In genomic region chr10:80032799-80033480, GRCm38 (mm10) we compare ENCODE assay signal across 8 mouse cellular contexts. TPM values are rescaled to one million over a fixed set of nuclear protein-coding genes. Genes with fewer than 3 reads are reported as not detected.
DNase-seq lines count a peak whose midpoint lies in the region; ATAC-seq lines count a peak whose summit lies in the region.

No protein-coding gene starts in this region.

- peaks cover 29% of the 10 kb centered on the region for H3K79me2 ChIP-seq in macrophage (ENCODE audit: inconsistent target)

- DNase-seq in cerebellum, adult 9-11 months: peak; percentile 44
- DNase-seq in cerebellum, adult 9-10 months: no peak
- DNase-seq in CD8-positive naive resting alpha-beta T cell, adult 2 months (ENCODE audit: low read depth in 2 of 2, low spot score in 2 of 2): peak; percentile 48 to 66
- DNase-seq in thymus, postnatal 10 days (ENCODE audit: low spot score in 2 of 2): no peak
- no peak for DNase-seq in gastrocnemius, adult 18-20 months (ENCODE audit: low spot score)

- H3K4me2 ChIP-seq in embryonic facial prominence, embryonic 15.5 days (replicated peaks): no peak overlapping the region
- H3K4me2 ChIP-seq in kidney, embryonic 16.5 days (replicated peaks; ENCODE audit: low read depth, low read length): no peak overlapping the region

- H3K9me3 ChIP-seq in embryonic facial prominence, embryonic 15.5 days (replicated peaks): no peaks in the 10 kb centered on the region
- no peaks in the 10 kb centered on the region for H3K9me3 ChIP-seq in kidney, embryonic 16.5 days (ENCODE audit: low read length)

- H3K27me3 ChIP-seq in embryonic facial prominence, embryonic 15.5 days: no peaks in the 10 kb centered on the region
- no peaks in the 10 kb centered on the region for H3K27me3 ChIP-seq in kidney, embryonic 16.5 days (ENCODE audit: insufficient read depth, low read length)

- peaks cover 35% of the 10 kb centered on the region for H3K36me3 ChIP-seq in embryonic facial prominence, embryonic 15.5 days
- H3K36me3 ChIP-seq in kidney, embryonic 16.5 days (ENCODE audit: insufficient read depth, low read length): peaks cover 35% of the 10 kb centered on the region
- peaks cover 67% of the 10 kb centered on the region for H3K36me3 ChIP-seq in macrophage (ENCODE audit: inconsistent target)

- H3K4me1 ChIP-seq in embryonic facial prominence, embryonic 15.5 days: peaks cover 26% of the 10 kb centered on the region
- H3K4me1 ChIP-seq in kidney, embryonic 16.5 days (ENCODE audit: insufficient read depth, low read length): peaks cover 24% of the 10 kb centered on the region

- H3K4me3 ChIP-seq in embryonic facial prominence, embryonic 15.5 days (replicated peaks): no peak overlapping the region
- H3K4me3 ChIP-seq in kidney, embryonic 16.5 days (ENCODE audit: low read length): no peak overlapping the region
- H3K4me3 ChIP-seq in macrophage (ENCODE audit: inconsistent target): no peak overlapping the region

- WGBS in embryonic facial prominence, embryonic 15.5 days: 56% methylated on average over 5 of the region's 5 CpGs
- WGBS in kidney, embryonic 16.5 days: 43% methylated on average over 5 of the region's 5 CpGs
- WGBS in macrophage (ENCODE audit: missing documents): 13% methylated on average over 5 of the region's 5 CpGs

- peak overlapping the region; percentile 40 for H3K27ac ChIP-seq in embryonic facial prominence, embryonic 15.5 days (replicated peaks)
- peak overlapping the region; percentile 14; the same call in 1 of the 2 replicates for H3K27ac ChIP-seq in kidney, embryonic 16.5 days (ENCODE audit: low read length)
- peak overlapping the region; percentile 89 for H3K27ac ChIP-seq in macrophage

- no peak for ATAC-seq in embryonic facial prominence, embryonic 15.5 days (ENCODE audit: insufficient number of reproducible peaks, low FRiP score, low TSS enrichment, low read depth)
- ATAC-seq in kidney, embryonic 16.5 days (ENCODE audit: low FRiP score, low TSS enrichment): no peak

- no peak overlapping the region for H3K9ac ChIP-seq in embryonic facial prominence, embryonic 15.5 days
- H3K9ac ChIP-seq in kidney, embryonic 16.5 days (replicated peaks; ENCODE audit: low read length): 0 out of 2 replicates have a peak overlapping the region, but pooled peaks have one; percentile 4

RNA-seq across cellular contexts. Expression of gene Polr2e, which starts 6.7 kb away (rescaled TPM):
- 218 and 221 TPM in 2 replicates for polyA plus RNA-seq in embryonic facial prominence, embryonic 15.5 days (2015; fragmentation: Nextera tagmentation; extraction: Ambion mirVana)
- 242 and 248 TPM in 2 replicates for polyA plus RNA-seq in kidney, embryonic 16.5 days (2015; fragmentation: Nextera tagmentation; extraction: Ambion mirVana)
- 10 to 100 TPM in 15 of 26 experiments, 1 to 10 TPM in 11; 2.7 to 32.6 (median 15.8) TPM for total RNA-seq in macrophage (2018; cell fraction: chromatin; rRNA removed)
- total RNA-seq in macrophage (2018; cell fraction: cytosol; rRNA removed): 10 to 100 TPM; 24.1 to 50.6 (median 34.6) TPM
- 10 to 100 TPM in 17 of 26 experiments, 1 to 10 TPM in 9; 5.7 to 31.9 (median 11.6) TPM for total RNA-seq in macrophage (2018; cell fraction: nucleus; rRNA removed)
- 51.6 to 65.8 TPM (median 54.3 TPM) in 3 replicates for polyA plus RNA-seq in macrophage (2018)
- 10 to 100 TPM; 44.3 to 46.2 TPM for total RNA-seq in gastrocnemius, adult 18-20 months (2021)

RNA-seq across cellular contexts. Expression of gene Gpx4, which starts 14.0 kb away (rescaled TPM):
- 503 and 528 TPM in 2 replicates for polyA plus RNA-seq in embryonic facial prominence, embryonic 15.5 days (2015; fragmentation: Nextera tagmentation; extraction: Ambion mirVana)
- polyA plus RNA-seq in kidney, embryonic 16.5 days (2015; fragmentation: Nextera tagmentation; extraction: Ambion mirVana): 617 and 706 TPM in 2 replicates
- 100 to 1,000 TPM in 8 of 26 experiments, 10 to 100 TPM in 18; 25.2 to 137 (median 85.2) TPM for total RNA-seq in macrophage (2018; cell fraction: chromatin; rRNA removed)
- 100 to 1,000 TPM; 389 to 647 (median 497) TPM for total RNA-seq in macrophage (2018; cell fraction: cytosol; rRNA removed)
- total RNA-seq in macrophage (2018; cell fraction: nucleus; rRNA removed): 100 to 1,000 TPM in 20 of 26 experiments, 10 to 100 TPM in 6; 53.9 to 194 (median 123) TPM
- polyA plus RNA-seq in macrophage (2018): 427 to 512 TPM (median 481 TPM) in 3 replicates
- 100 to 1,000 TPM; 631 to 739 TPM for total RNA-seq in gastrocnemius, adult 18-20 months (2021)

RNA-seq across cellular contexts. Expression of gene Arhgap45, which starts 16.5 kb away (rescaled TPM):
- polyA plus RNA-seq in embryonic facial prominence, embryonic 15.5 days (2015; fragmentation: Nextera tagmentation; extraction: Ambion mirVana): 5.1 and 6.2 TPM in 2 replicates
- polyA plus RNA-seq in kidney, embryonic 16.5 days (2015; fragmentation: Nextera tagmentation; extraction: Ambion mirVana): 10.5 and 11.3 TPM in 2 replicates
- total RNA-seq in macrophage (2018; cell fraction: chromatin; rRNA removed): 100 to 1,000 TPM in 23 of 26 experiments, 10 to 100 TPM in 3; 60.1 to 650 (median 256) TPM
- total RNA-seq in macrophage (2018; cell fraction: cytosol; rRNA removed): 100 to 1,000 TPM in 7 of 26 experiments, 10 to 100 TPM in 19; 38.3 to 135 (median 73.0) TPM
- 100 to 1,000 TPM in 19 of 26 experiments, 10 to 100 TPM in 7; 53.9 to 429 (median 152) TPM for total RNA-seq in macrophage (2018; cell fraction: nucleus; rRNA removed)
- polyA plus RNA-seq in macrophage (2018): 56.2 to 124 TPM (median 74.2 TPM) in 3 replicates
- total RNA-seq in gastrocnemius, adult 18-20 months (2021): 1 to 10 TPM in 1 of 2 experiments, under 1 TPM in 1; 0.75 to 1.3 TPM

RNA-seq across cellular contexts. Expression of gene Abca7, which starts 36.6 kb away (rescaled TPM):
- 3.7 and 4.0 TPM in 2 replicates for polyA plus RNA-seq in embryonic facial prominence, embryonic 15.5 days (2015; fragmentation: Nextera tagmentation; extraction: Ambion mirVana)
- 4.2 and 4.4 TPM in 2 replicates for polyA plus RNA-seq in kidney, embryonic 16.5 days (2015; fragmentation: Nextera tagmentation; extraction: Ambion mirVana)
- 10 to 100 TPM; 13.8 to 55.3 (median 40.0) TPM for total RNA-seq in macrophage (2018; cell fraction: chromatin; rRNA removed)
- total RNA-seq in macrophage (2018; cell fraction: cytosol; rRNA removed): 1 to 10 TPM; 2.5 to 9.0 (median 5.6) TPM
- 10 to 100 TPM in 25 of 26 experiments, 1 to 10 TPM in 1; 8.8 to 34.3 (median 23.0) TPM for total RNA-seq in macrophage (2018; cell fraction: nucleus; rRNA removed)
- 3.3 to 10.6 TPM (median 4.0 TPM) in 3 replicates for polyA plus RNA-seq in macrophage (2018)
- 1 to 10 TPM; 6.6 to 7.6 TPM for total RNA-seq in gastrocnemius, adult 18-20 months (2021)

RNA-seq across cellular contexts. Expression of gene Cnn2, which starts 44.6 kb away (rescaled TPM):
- 288 and 296 TPM in 2 replicates for polyA plus RNA-seq in embryonic facial prominence, embryonic 15.5 days (2015; fragmentation: Nextera tagmentation; extraction: Ambion mirVana)
- 309 and 332 TPM in 2 replicates for polyA plus RNA-seq in kidney, embryonic 16.5 days (2015; fragmentation: Nextera tagmentation; extraction: Ambion mirVana)
- 10 to 100 TPM in 1 of 26 experiments, 1 to 10 TPM in 15, under 1 TPM in 10; 0.44 to 23.6 (median 1.4) TPM for total RNA-seq in macrophage (2018; cell fraction: chromatin; rRNA removed)
- total RNA-seq in macrophage (2018; cell fraction: cytosol; rRNA removed): 1 to 10 TPM; 2.0 to 8.6 (median 4.4) TPM
- total RNA-seq in macrophage (2018; cell fraction: nucleus; rRNA removed): 1 to 10 TPM in 24 of 26 experiments, under 1 TPM in 2; 0.29 to 5.9 (median 2.2) TPM
- 4.0 to 9.8 TPM (median 4.7 TPM) in 3 replicates for polyA plus RNA-seq in macrophage (2018)
- 10 to 100 TPM in 1 of 2 experiments, 1 to 10 TPM in 1; 5.2 to 10.5 TPM for total RNA-seq in gastrocnemius, adult 18-20 months (2021)

Comparison
In these comparisons a context has a peak if more than half of its experiments do, and no peak if none do; other contexts are left out.
1. DNase-seq: peak in cerebellum, adult 9-11 months (single experiment) and CD8-positive naive resting alpha-beta T cell, adult 2 months (2 of 2); none in cerebellum, adult 9-10 months (single experiment), thymus, postnatal 10 days (0 of 2) and gastrocnemius, adult 18-20 months (single experiment).
2. H3K27ac ChIP-seq: peak in every context shown above with its lines; median percentile 89 in macrophage; 40 in embryonic facial prominence, embryonic 15.5 days; 14 in kidney, embryonic 16.5 days.